Mouse (Mus musculus) brain, embryonic 14.5 days (tissue): Measurements from ENCODE around the gene B4galt2.

ENCODE experiments used
- CTCF ChIP-seq: fragments of 200-500 bp; IDR thresholded peaks from 2 replicates; pipeline ENCODE4 v1.5.1; 2012; ENCODE audit warnings: inconsistent platforms, mild to moderate bottlenecking, moderate library complexity, borderline replicate concordance; ENCODE audit not compliant: insufficient read depth, insufficient read length; ENCODE audit errors: extremely low read depth
- POLR2A ChIP-seq: fragments of 200-500 bp; IDR thresholded peaks from 2 replicates; pipeline ENCODE4 v1.6.1; 2012; ENCODE audit warnings: mild to moderate bottlenecking, inconsistent platforms, borderline replicate concordance; ENCODE audit not compliant: poor library complexity, insufficient read depth, insufficient read length, severe bottlenecking; ENCODE audit errors: extremely low read depth

- TF ChIP-seq POLR2A (no peak), CTCF (no peak)
These were observed 46.0 kb downstream of the B4galt2 start for GRCm38 (mm10) chr4:117837271-117837670.
